Mouse (Mus musculus) lung, embryonic 16.5 days (tissue): ENCODE measurements around the gene Fmnl1. TPM values are rescaled to one million over a fixed set of nuclear protein-coding genes. Genes with fewer than 3 reads are reported as not detected.

Experiments
- polyA plus RNA-seq: library from polyadenylated mRNA; unstranded; fragments of >200 nt; fragmentation: Nextera tagmentation; extraction: Ambion mirVana; gene quantifications from 2 replicates; pipeline ENCODE4 v1.2.1, GENCODE M21; 2015

Gene Fmnl1
- polyA plus RNA-seq, 1 experiment from 2014 or later: 2.9 TPM

Other genes starting within 250 kb of the Fmnl1 start
- gene Kif18b, start 246.0 kb upstream of the Fmnl1 start, polyA plus RNA-seq: 13.7 and 14.0 TPM in 2 replicates
- gene C1ql1, start 224.4 kb upstream of the Fmnl1 start, polyA plus RNA-seq: 0.24 and 0.60 TPM in 2 replicates
- gene Nmt1, start 142.9 kb upstream of the Fmnl1 start, polyA plus RNA-seq: 63.4 and 64.7 TPM in 2 replicates
- gene Dcakd, start 142.8 kb upstream of the Fmnl1 start, polyA plus RNA-seq: 140 and 161 TPM in 2 replicates
- gene Plcd3, start 69.4 kb upstream of the Fmnl1 start, polyA plus RNA-seq: 3.1 and 3.3 TPM in 2 replicates
- 22.8 and 28.7 TPM in 2 replicates for gene Acbd4, start 69.4 kb upstream of the Fmnl1 start, polyA plus RNA-seq
- 4.6 and 5.2 TPM in 2 replicates for gene Hexim1, start 54.9 kb upstream of the Fmnl1 start, polyA plus RNA-seq
- gene Hexim2, start 38.7 kb upstream of the Fmnl1 start, polyA plus RNA-seq: 8.7 and 10.1 TPM in 2 replicates
- 0.44 TPM in 2 replicates for gene 1700023F06Rik, start 37.5 kb downstream of the Fmnl1 start, polyA plus RNA-seq
- gene Spata32, start 47.3 kb downstream of the Fmnl1 start, polyA plus RNA-seq: not detected in 2 replicates
- gene Map3k14, start 96.4 kb downstream of the Fmnl1 start, polyA plus RNA-seq: 3.7 and 4.5 TPM in 2 replicates
- gene Arhgap27, start 192.6 kb downstream of the Fmnl1 start, polyA plus RNA-seq: 14.1 and 15.7 TPM in 2 replicates
- 9.8 and 10.2 TPM in 2 replicates for gene Plekhm1, start 241.6 kb downstream of the Fmnl1 start, polyA plus RNA-seq